Mouse (Mus musculus): ENCODE data around the gene Ush2a.

DNA sequence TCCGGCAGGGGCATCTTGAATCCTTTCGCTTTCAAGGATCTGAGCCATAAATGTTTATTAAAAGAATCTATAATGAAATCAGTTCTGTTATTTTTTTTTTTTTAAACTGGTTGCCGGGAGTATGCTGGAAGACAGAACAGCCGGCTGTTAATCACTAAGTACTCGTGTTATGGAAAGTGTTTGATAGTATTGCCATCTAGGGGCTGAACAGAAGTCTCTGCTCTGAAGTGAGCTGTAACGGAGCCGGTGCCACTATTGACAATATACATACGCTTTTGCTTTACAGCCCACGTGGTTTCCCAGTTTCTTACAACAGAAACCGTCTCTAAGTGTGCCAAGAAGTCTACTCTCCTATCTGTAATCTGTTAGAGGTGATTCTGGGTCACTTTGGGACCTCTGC, 642.3 kb downstream of the Ush2a start:
- TF ChIP-seq POLR2A (IDR thresholded peaks at IDR 0.05; ENCODE audit: insufficient read length, low read depth) (no peak), TCF12 (IDR thresholded peaks at IDR 0.05; ENCODE audit: insufficient read depth, poor library complexity, severe bottlenecking) (no peak), USF1 (IDR thresholded peaks at IDR 0.05; ENCODE audit: low read depth) (no peak)

Data from myocyte (in vitro differentiated cells).